Mouse (Mus musculus) effector memory CD4-positive, alpha-beta T cell, adult 5 months (primary cell): ENCODE results near the gene Emp2. TPM values are rescaled to one million over a fixed set of nuclear protein-coding genes. Genes with fewer than 3 reads are reported as not detected.

Source experiments
- polyA plus RNA-seq: library from polyadenylated mRNA; unstranded; fragments of 100-300 nt; shearing (Covaris generic); gene quantifications from one replicate; pipeline ENCODE4 v1.2.1, GENCODE M21; 2017

The Emp2 gene
- not detected for polyA plus RNA-seq

DNA sequence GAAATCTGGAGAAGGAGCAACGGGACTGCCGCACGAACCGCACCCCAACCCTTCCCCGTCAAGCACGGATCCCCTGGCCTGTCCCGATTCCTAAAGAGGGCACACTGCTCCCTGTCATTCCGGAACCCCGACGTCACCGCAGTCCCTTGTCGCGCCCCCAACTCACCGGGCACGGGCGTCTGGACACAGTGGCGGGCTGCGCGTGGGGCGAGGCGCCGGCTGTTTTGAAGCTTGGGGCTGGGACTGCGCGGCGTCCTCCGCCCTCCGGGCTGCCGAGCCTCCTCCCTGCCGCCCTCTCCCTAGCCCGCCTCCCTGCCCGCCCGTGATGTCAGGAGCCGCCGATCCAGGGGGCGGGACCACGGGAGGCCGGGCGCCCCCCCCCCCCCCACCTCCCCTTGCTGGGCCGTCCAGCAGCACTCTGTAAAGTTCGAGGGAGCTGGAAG, at the start of gene Emp2:
TSS of gene Emp2 (minus strand) at position 323 of the 443 bp plus-strand sequence.

Other genes starting within 250 kb of the Emp2 start
- 1.9 TPM for gene Rpl39l, start 143.7 kb downstream of the Emp2 start, polyA plus RNA-seq
- gene Atf7ip2, start 121.3 kb downstream of the Emp2 start, polyA plus RNA-seq = not detected
- gene Tekt5, start 81.5 kb upstream of the Emp2 start, polyA plus RNA-seq = not detected
- 67.8 TPM for gene Nubp1, start 98.0 kb upstream of the Emp2 start, polyA plus RNA-seq
- 4.1 TPM for gene Tvp23a, start 133.4 kb upstream of the Emp2 start, polyA plus RNA-seq
- 0.10 TPM for gene Ciita, start 166.1 kb upstream of the Emp2 start, polyA plus RNA-seq
- 13.6 TPM for gene Dexi, start 229.1 kb upstream of the Emp2 start, polyA plus RNA-seq
- 19.5 TPM for gene Clec16a, start 231.4 kb upstream of the Emp2 start, polyA plus RNA-seq